Mouse (Mus musculus) limb, embryonic 12.5 days (tissue): ENCODE results near the gene Prr23a2. TPM values are rescaled to one million over a fixed set of nuclear protein-coding genes. Genes with fewer than 3 reads are reported as not detected.
"Not testable (repeated sequence)": the region's sequence is repeated elsewhere in the genome, so short reads cannot be mapped to it uniquely, and the experiment has no call there.

Source experiments
- ATAC-seq: fragments of 200-750 bp; cut with Nextera tagmentation; 2 replicates; pipeline ENCODE4 v1.8.0; 2017; ENCODE audit warnings: low read depth, moderate TSS enrichment; ENCODE audit not compliant: insufficient number of reproducible peaks, insufficient read depth, low FRiP score, low TSS enrichment
- H3K27ac ChIP-seq: fragments of 300-500 bp; sonication (generic); 2 replicates; pipeline ENCODE4 v1.5.1; 2016; ENCODE audit warnings: mild to moderate bottlenecking, moderate library complexity
- H3K27me3 ChIP-seq: fragments of 300-500 bp; sonication (generic); 2 replicates; pipeline ENCODE4 v1.6.1; 2016; ENCODE audit warnings: mild to moderate bottlenecking, moderate library complexity
- H3K36me3 ChIP-seq: fragments of 300-500 bp; sonication (generic); 2 replicates; pipeline ENCODE4 v1.6.1; 2016; ENCODE audit warnings: mild to moderate bottlenecking, moderate library complexity
- H3K4me1 ChIP-seq: fragments of 300-500 bp; sonication (generic); replicated peaks from 2 replicates; pipeline ENCODE4 v1.6.1; 2016
- H3K4me2 ChIP-seq: fragments of 300-500 bp; sonication (generic); 2 replicates; pipeline ENCODE4 v1.6.1; 2016; ENCODE audit warnings: mild to moderate bottlenecking, moderate library complexity
- H3K4me3 ChIP-seq: fragments of 300-500 bp; sonication (generic); replicated peaks from 2 replicates; pipeline ENCODE4 v1.5.1; 2016; ENCODE audit warnings: mild to moderate bottlenecking
- H3K9ac ChIP-seq: fragments of 300-500 bp; sonication (generic); replicated peaks from 2 replicates; pipeline ENCODE4 v1.6.1; 2016; ENCODE audit warnings: mild to moderate bottlenecking, moderate library complexity
- H3K9me3 ChIP-seq: fragments of 300-500 bp; sonication (generic); 2 replicates; pipeline ENCODE4 v1.6.1; 2016; ENCODE audit warnings: mild to moderate bottlenecking, moderate library complexity
- WGBS: fragments of 180-500 bp; shearing (Covaris S2); methylation state at CpG from one replicate; pipeline ENCODE4 v1.1.7; 2016; 5-methylcytosine and 5-hydroxymethylcytosine counted together
- polyA plus RNA-seq: library from polyadenylated mRNA; unstranded; fragments of >200 nt; fragmentation: Nextera tagmentation; extraction: Ambion mirVana; gene quantifications from 2 replicates; pipeline ENCODE4 v1.2.1, GENCODE M21; 2016

Prr23a2 gene
- not detected in 2 replicates for polyA plus RNA-seq

- Histone ChIP-seq H3K4me2 (no peak within 1 kb of the TSS), H3K27me3 (no peaks in the 10 kb centered on the region), H3K9me3 (no peaks in the 10 kb centered on the region), H3K4me3 (no peak within 1 kb of the TSS), H3K9ac (no peak within 1 kb of the TSS), H3K27ac (no peak within 1 kb of the TSS), H3K36me3 (no peaks in the 10 kb centered on the region), H3K4me1 (no peaks in the 10 kb centered on the region)
- no peak for ATAC-seq
- WGBS: 70% methylated on average over 18 of the region's 18 CpGs
Observed at GRCm38 (mm10) chr9:98856210-98856609, at the start of gene Prr23a2. TSS of gene Prr23a2 (plus strand) at chr9:98856494.

DNA sequence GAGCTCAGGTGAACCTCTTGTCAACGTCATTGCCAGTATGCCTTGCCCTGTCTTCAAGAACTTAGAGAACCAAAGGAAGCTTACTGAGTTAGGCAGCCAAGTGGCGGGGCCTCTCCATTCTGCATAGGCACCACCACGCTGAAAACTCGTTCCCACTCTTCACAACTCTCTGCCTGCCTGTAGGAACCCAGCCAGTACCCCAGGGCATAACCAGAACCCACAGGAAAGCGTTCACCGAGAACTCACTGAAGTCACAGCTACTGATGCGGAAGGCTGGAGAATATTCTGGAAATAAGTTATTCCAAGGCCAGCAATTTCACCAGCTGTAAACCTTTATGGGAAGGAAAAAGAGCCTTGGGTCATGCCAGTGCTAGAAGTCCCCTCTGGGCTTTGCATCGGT is 48.7 kb upstream of the Prr23a2 start:
- H3K9me3 ChIP-seq: no peaks in the 10 kb centered on the region
- ATAC-seq: no peak
- no peak overlapping the region for H3K4me2 ChIP-seq
- H3K9ac ChIP-seq: no peak overlapping the region
- H3K27me3 ChIP-seq: no peaks in the 10 kb centered on the region; the same call in 1 of the 2 replicates
- H3K4me1 ChIP-seq: peaks cover 11% of the 10 kb centered on the region; the same call in 1 of the 2 replicates
- H3K27ac ChIP-seq: no peak overlapping the region
- WGBS: 85% methylated on average over 8 of the region's 8 CpGs
- no peak overlapping the region for H3K4me3 ChIP-seq
- no peaks in the 10 kb centered on the region for H3K36me3 ChIP-seq

GRCm38 (mm10) chr9:98809526-98809925 is 46.8 kb upstream of the Prr23a2 start:
- H3K27ac ChIP-seq, H3K9me3 ChIP-seq, H3K36me3 ChIP-seq, H3K9ac ChIP-seq, ATAC-seq, H3K4me2 ChIP-seq, H3K4me3 ChIP-seq, H3K4me1 ChIP-seq, H3K27me3 ChIP-seq: not testable (repeated sequence)
- WGBS: 72% methylated on average over 2 of the region's 2 CpGs

GRCm38 (mm10) chr9:98816066-98816465 is 40.2 kb upstream of the Prr23a2 start:
- 61% methylated on average over 3 of the region's 3 CpGs for WGBS
- Histone ChIP-seq H3K27ac (no peak overlapping the region), H3K27me3 (no peaks in the 10 kb centered on the region; the same call in 1 of the 2 replicates), H3K4me1 (peaks cover 7% of the 10 kb centered on the region; the same call in 1 of the 2 replicates), H3K9me3 (no peaks in the 10 kb centered on the region), H3K4me2 (no peak overlapping the region), H3K4me3 (no peak overlapping the region), H3K36me3 (no peaks in the 10 kb centered on the region), H3K9ac (no peak overlapping the region)
- no peak for ATAC-seq

- H3K4me3 ChIP-seq: no peak overlapping the region
- ATAC-seq: no peak
- no peak overlapping the region for H3K9ac ChIP-seq
- H3K36me3 ChIP-seq: no peaks in the 10 kb centered on the region
- H3K27ac ChIP-seq: no peak overlapping the region
- H3K27me3 ChIP-seq: no peaks in the 10 kb centered on the region; the same call in 1 of the 2 replicates
- H3K4me1 ChIP-seq: no peaks in the 10 kb centered on the region
- H3K4me2 ChIP-seq: no peak overlapping the region
- WGBS: 84% methylated on average over 7 of the region's 7 CpGs
- no peaks in the 10 kb centered on the region for H3K9me3 ChIP-seq
Observed at GRCm38 (mm10) chr9:98817592-98817991, 38.7 kb upstream of the Prr23a2 start.

DNA sequence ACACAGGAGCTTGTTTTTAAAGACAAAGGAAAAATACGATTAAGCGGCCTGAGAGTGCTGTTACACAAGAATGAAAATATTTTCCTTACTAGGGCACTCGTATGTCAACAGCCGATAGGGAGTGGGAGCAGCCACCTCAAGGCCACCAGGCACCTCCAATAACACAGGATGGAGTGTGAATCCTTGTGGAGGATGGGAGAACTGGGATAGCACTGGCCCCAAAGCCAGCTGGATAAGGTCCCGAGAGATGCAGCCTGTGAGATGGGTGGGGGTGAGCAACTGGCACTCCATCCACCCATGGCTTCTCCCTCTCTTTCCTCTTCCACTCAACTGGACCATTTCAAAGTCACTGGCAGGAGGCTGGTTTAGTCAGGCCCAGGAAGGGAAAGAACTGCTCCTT is 37.3 kb upstream of the Prr23a2 start:
- Histone ChIP-seq H3K27me3 (no peaks in the 10 kb centered on the region), H3K4me2 (no peak overlapping the region), H3K27ac (no peak overlapping the region), H3K9me3 (0 out of 2 replicates have a peak, but pooled peaks cover 3% of the 10 kb centered on the region), H3K4me1 (no peaks in the 10 kb centered on the region), H3K9ac (no peak overlapping the region), H3K4me3 (no peak overlapping the region), H3K36me3 (no peaks in the 10 kb centered on the region)
- no peak for ATAC-seq
- 88% methylated on average over 5 of the region's 5 CpGs for WGBS

- no peak overlapping the region for H3K27ac ChIP-seq
- no peaks in the 10 kb centered on the region for H3K27me3 ChIP-seq
- H3K36me3 ChIP-seq: no peaks in the 10 kb centered on the region
- no peak for ATAC-seq
- no peaks in the 10 kb centered on the region for H3K4me1 ChIP-seq
- no peak overlapping the region for H3K4me2 ChIP-seq
- no peak overlapping the region for H3K9ac ChIP-seq
- H3K9me3 ChIP-seq: 0 out of 2 replicates have a peak, but pooled peaks cover 3% of the 10 kb centered on the region
- no peak overlapping the region for H3K4me3 ChIP-seq
- 96% methylated on average over 2 of the region's 2 CpGs for WGBS
Observed at GRCm38 (mm10) chr9:98819481-98819880, 36.8 kb upstream of the Prr23a2 start.

DNA sequence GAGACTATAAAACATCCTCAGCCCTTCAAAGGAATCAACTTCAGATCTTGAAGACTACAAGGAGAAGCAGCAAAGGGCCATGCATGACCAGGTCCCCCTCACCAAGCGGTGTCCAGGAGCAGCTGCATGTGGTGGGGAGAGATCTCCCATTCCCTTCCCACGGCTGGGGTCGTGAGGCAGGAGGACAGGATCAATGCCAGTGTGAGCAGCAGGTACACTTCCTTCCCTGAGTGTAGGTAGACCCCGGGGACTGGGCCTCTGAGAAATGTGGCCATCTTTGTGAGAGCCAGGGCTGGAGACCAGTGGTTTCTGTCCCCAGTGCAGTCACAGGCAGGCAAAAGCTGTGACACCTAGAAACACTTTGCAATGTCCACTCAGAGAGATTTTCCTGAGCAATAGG is 35.8 kb upstream of the Prr23a2 start:
- no peak for ATAC-seq
- Histone ChIP-seq H3K4me1 (no peaks in the 10 kb centered on the region), H3K4me2 (no peak overlapping the region), H3K4me3 (no peak overlapping the region), H3K36me3 (no peaks in the 10 kb centered on the region), H3K9ac (no peak overlapping the region), H3K27ac (no peak overlapping the region), H3K27me3 (no peaks in the 10 kb centered on the region), H3K9me3 (0 out of 2 replicates have a peak, but pooled peaks cover 3% of the 10 kb centered on the region)
- 87% methylated on average over 4 of the region's 4 CpGs for WGBS

DNA sequence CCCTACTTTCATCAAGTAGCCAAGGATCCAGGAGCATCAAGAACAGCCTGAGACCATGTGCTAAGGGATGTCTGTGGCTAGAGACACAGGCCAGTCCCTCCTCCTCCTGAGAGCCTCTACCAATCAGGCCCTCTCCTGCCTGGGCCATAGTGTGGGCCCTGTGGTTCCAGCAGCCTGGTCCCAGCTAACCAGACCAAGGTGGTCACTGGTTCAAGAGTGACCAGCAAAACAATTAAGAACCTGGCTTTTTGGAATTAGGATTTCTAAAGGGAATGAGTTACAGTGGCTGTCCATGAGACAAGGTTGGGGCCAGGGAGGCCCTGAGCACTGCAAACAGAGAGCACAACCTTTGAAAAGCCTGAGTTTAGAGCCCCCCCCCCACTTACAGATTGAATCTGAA is 35.2 kb upstream of the Prr23a2 start:
- H3K4me1 ChIP-seq: no peaks in the 10 kb centered on the region

GRCm38 (mm10) chr9:98823805-98824204 is 32.5 kb upstream of the Prr23a2 start:
- H3K4me2 ChIP-seq: no peak overlapping the region
- 86% methylated on average over 7 of the region's 7 CpGs for WGBS
- ATAC-seq: no peak

More for the DNA sequence above, 35.2 kb upstream of the Prr23a2 start:
- H3K27ac ChIP-seq: no peak overlapping the region
- H3K4me2 ChIP-seq: no peak overlapping the region
- H3K36me3 ChIP-seq: no peaks in the 10 kb centered on the region
- no peaks in the 10 kb centered on the region for H3K27me3 ChIP-seq
- 0 out of 2 replicates have a peak, but pooled peaks cover 3% of the 10 kb centered on the region for H3K9me3 ChIP-seq
- ATAC-seq: no peak
- H3K9ac ChIP-seq: no peak overlapping the region
- no peak overlapping the region for H3K4me3 ChIP-seq

GRCm38 (mm10) chr9:98829508-98829907 is 26.8 kb upstream of the Prr23a2 start:
- Histone ChIP-seq H3K4me1 (no peaks in the 10 kb centered on the region), H3K4me3 (no peak overlapping the region), H3K36me3 (no peaks in the 10 kb centered on the region), H3K27ac (no peak overlapping the region), H3K9me3 (no peaks in the 10 kb centered on the region), H3K27me3 (no peaks in the 10 kb centered on the region), H3K9ac (no peak overlapping the region), H3K4me2 (no peak overlapping the region)
- no peak for ATAC-seq
- WGBS: 34% methylated on average over 5 of the region's 5 CpGs

More at GRCm38 (mm10) chr9:98823805-98824204, 32.5 kb upstream of the Prr23a2 start:
- Histone ChIP-seq H3K36me3 (no peaks in the 10 kb centered on the region), H3K4me3 (no peak overlapping the region), H3K27me3 (no peaks in the 10 kb centered on the region), H3K9ac (no peak overlapping the region), H3K9me3 (0 out of 2 replicates have a peak, but pooled peaks cover 3% of the 10 kb centered on the region), H3K4me1 (no peaks in the 10 kb centered on the region), H3K27ac (no peak overlapping the region)

GRCm38 (mm10) chr9:98837537-98838074 is 18.7 kb upstream of the Prr23a2 start:
- Histone ChIP-seq H3K9me3 (peaks cover 5% of the 10 kb centered on the region; the same call in 1 of the 2 replicates), H3K27me3 (peaks cover 7% of the 10 kb centered on the region), H3K9ac (no peak overlapping the region), H3K27ac (no peak overlapping the region), H3K4me2 (no peak overlapping the region), H3K36me3 (no peaks in the 10 kb centered on the region), H3K4me1 (no peaks in the 10 kb centered on the region), H3K4me3 (no peak overlapping the region)
- no peak for ATAC-seq
- WGBS: 81% methylated on average over 7 of the region's 7 CpGs
